Mouse (Mus musculus): ENCODE measurements at regions not wholly inside any gene's neighbourhood (a gene's known extent, or its start where the extent isn't known, plus 50 kb on each side); places are given as distances from the start of the nearest gene placed in this dataset.

- TF ChIP-seq POLR2A (IDR thresholded peaks at IDR 0.05; ENCODE audit: insufficient read depth, low read length) (no peak), EP300 (IDR thresholded peaks at IDR 0.05; ENCODE audit: insufficient read depth, low read depth, low read length) (no peak), CTCF (IDR thresholded peaks at IDR 0.05; ENCODE audit: low read depth, low read length) (no peak)
These were observed 191.5 kb upstream of the Intu start for GRCm38 (mm10) chr3:40339492-40340030.
